Mouse (Mus musculus) gastrocnemius, postnatal 14 days (tissue): ENCODE results near the gene Pth1r. TPM values are rescaled to one million over a fixed set of nuclear protein-coding genes. Genes with fewer than 3 reads are reported as not detected.

Experiments used
- DNase-seq: peaks from one replicate; pipeline ENCODE4 v3.0.0; 2021; ENCODE audit warnings: mixed read lengths
- intact Hi-C: fragments of 180-260 bp; cut with DNase I; formaldehyde crosslinking; loops from one replicate; pipeline ENCODE4 v1.15.1; 2025; ENCODE audit warnings: low total_unique reads
- long read RNA-seq, 2 experiments: library from polyadenylated mRNA; stranded (forward); transcript quantifications; one replicate each; pipeline ENCODE4 v2.0.0; 2021
- total RNA-seq, 2 experiments: library from RNA; stranded (reverse); gene quantifications; 2 replicates each; pipeline ENCODE4 v1.2.3; 2021

Gene Pth1r
- 1 to 10 TPM; 2.7 to 4.3 TPM for total RNA-seq
- long read RNA-seq, experiment 1, transcript Pth1r-202 (15 exons, 2,219 nt), result major isoform, 11 of 12 reads
- long read RNA-seq, experiment 1, partial matches to known transcripts, result 0 of 12 reads
- long read RNA-seq, experiment 1, other reads (novel, unspliced or antisense), result 1 of 12 reads
- long read RNA-seq, experiment 2, partial matches to known transcripts, result 0 of 6 reads
- long read RNA-seq, experiment 2, other reads (novel, unspliced or antisense), result 1 of 6 reads

- intact Hi-C loops, result no loop called here
- DNase-seq, result no peak
Measured at GRCm38 (mm10) chr9:110746961-110747360, at the start of gene Pth1r. Pth1r (minus strand) TSS chr9:110747145.

GRCm38 (mm10) chr9:110790462-110790861, 43.5 kb upstream of the Pth1r start:
- intact Hi-C loops, result no loop called here
- DNase-seq, result no peak

- DNase-seq, result no peak
- intact Hi-C loops, result loop anchor here (10.0 kb wide), 1 partner anchor 153 kb away; no protein-coding TSS in a partner anchor
Measured at GRCm38 (mm10) chr9:110788169-110788568, 41.2 kb upstream of the Pth1r start.

- no peak for DNase-seq
- intact Hi-C loops, result loop anchor here (5.0 to 10.0 kb wide), 2 partner anchors 66 to 149 kb away; no protein-coding TSS in a partner anchor
Measured at GRCm38 (mm10) chr9:110783611-110784010, 36.7 kb upstream of the Pth1r start.

GRCm38 (mm10) chr9:110781731-110782130, 34.8 kb upstream of the Pth1r start:
- intact Hi-C loops, result loop anchor here (5.0 to 10.0 kb wide), 2 partner anchors 64 to 147 kb away; no protein-coding TSS in a partner anchor

GRCm38 (mm10) chr9:110781256-110781721, 34.3 kb upstream of the Pth1r start:
- DNase-seq, result peak; percentile 96
- intact Hi-C loops, result loop anchor here (5.0 to 10.0 kb wide), 2 partner anchors 64 to 146 kb away; no protein-coding TSS in a partner anchor

More at GRCm38 (mm10) chr9:110781731-110782130, 34.8 kb upstream of the Pth1r start:
- DNase-seq, result peak; percentile 93

- DNase-seq, result no peak
- intact Hi-C loops, result loop anchor here (5.0 kb wide), 2 partner anchors 52 to 93 kb away; no protein-coding TSS in a partner anchor
Measured at GRCm38 (mm10) chr9:110779242-110779913, 32.4 kb upstream of the Pth1r start.

- no peak for DNase-seq
- intact Hi-C loops, result loop anchor here (5.0 kb wide), 2 partner anchors 51 to 94 kb away; no protein-coding TSS in a partner anchor
Measured at GRCm38 (mm10) chr9:110778559-110778958, 31.6 kb upstream of the Pth1r start.

- intact Hi-C loops, result loop anchor here (5.0 kb wide), 2 partner anchors 51 to 94 kb away; no protein-coding TSS in a partner anchor
Measured at GRCm38 (mm10) chr9:110778100-110778499, 31.2 kb upstream of the Pth1r start.

GRCm38 (mm10) chr9:110775269-110776022, 28.5 kb upstream of the Pth1r start:
- no peak for DNase-seq
- intact Hi-C loops, result loop anchor here (5.0 kb wide), 2 partner anchors 48 to 97 kb away; no protein-coding TSS in a partner anchor

More at GRCm38 (mm10) chr9:110778100-110778499, 31.2 kb upstream of the Pth1r start:
- DNase-seq, result no peak

- no peak for DNase-seq
- intact Hi-C loops, result loop anchor here (5.0 kb wide), 2 partner anchors 47 to 98 kb away; no protein-coding TSS in a partner anchor
Measured at GRCm38 (mm10) chr9:110774403-110775268, 27.7 kb upstream of the Pth1r start.

GRCm38 (mm10) chr9:110772336-110772735, 25.4 kb upstream of the Pth1r start:
- intact Hi-C loops, result no loop called here
- DNase-seq, result no peak

GRCm38 (mm10) chr9:110763405-110763804, 16.5 kb upstream of the Pth1r start:
- DNase-seq, result no peak

GRCm38 (mm10) chr9:110762763-110763162, 15.8 kb upstream of the Pth1r start:
- intact Hi-C loops, result no loop called here
- no peak for DNase-seq

More at GRCm38 (mm10) chr9:110763405-110763804, 16.5 kb upstream of the Pth1r start:
- intact Hi-C loops, result no loop called here

GRCm38 (mm10) chr9:110760886-110761285, 13.9 kb upstream of the Pth1r start:
- intact Hi-C loops, result no loop called here
- DNase-seq, result no peak

GRCm38 (mm10) chr9:110759265-110759664, 12.3 kb upstream of the Pth1r start:
- peak; percentile 62 for DNase-seq
- intact Hi-C loops, result no loop called here

GRCm38 (mm10) chr9:110758605-110759004, 11.7 kb upstream of the Pth1r start:
- peak; percentile 91 for DNase-seq
- intact Hi-C loops, result no loop called here

GRCm38 (mm10) chr9:110757816-110758215, 10.9 kb upstream of the Pth1r start:
- intact Hi-C loops, result no loop called here
- no peak for DNase-seq
